Mouse (Mus musculus) cerebellum, postnatal 36 days (tissue): Measurements from ENCODE around the gene Rps6ka3.

ENCODE experiments used
- DNase-seq, 2 experiments: peaks; one replicate each; pipeline ENCODE4 v3.0.0; 2021 to 2022; ENCODE audit warnings: mixed read lengths in 2 of 2

Rps6ka3 gene

DNA sequence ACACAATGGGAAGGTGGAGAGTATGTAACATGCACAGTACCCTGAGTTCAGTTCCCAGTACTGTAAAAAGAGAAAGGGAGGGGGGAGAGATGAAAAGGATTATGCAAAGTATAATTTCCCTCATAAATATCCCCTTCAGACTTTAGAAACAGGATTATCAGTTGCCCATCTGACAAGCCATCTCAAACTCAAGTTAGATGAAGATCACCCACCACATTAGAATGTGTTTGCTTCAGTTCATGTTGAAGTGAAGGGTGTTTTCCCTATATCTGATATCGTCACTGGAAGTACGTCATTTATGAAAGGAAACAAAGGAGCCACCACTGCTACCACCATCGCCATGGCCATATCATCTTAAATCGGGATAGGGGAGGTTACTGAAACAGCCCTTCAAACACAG lies at the start of gene Rps6ka3:
Gene Rps6ka3 (plus strand): TSS at position 301 of the 400 bp plus-strand sequence.
- DNase-seq: no peak

DNA sequence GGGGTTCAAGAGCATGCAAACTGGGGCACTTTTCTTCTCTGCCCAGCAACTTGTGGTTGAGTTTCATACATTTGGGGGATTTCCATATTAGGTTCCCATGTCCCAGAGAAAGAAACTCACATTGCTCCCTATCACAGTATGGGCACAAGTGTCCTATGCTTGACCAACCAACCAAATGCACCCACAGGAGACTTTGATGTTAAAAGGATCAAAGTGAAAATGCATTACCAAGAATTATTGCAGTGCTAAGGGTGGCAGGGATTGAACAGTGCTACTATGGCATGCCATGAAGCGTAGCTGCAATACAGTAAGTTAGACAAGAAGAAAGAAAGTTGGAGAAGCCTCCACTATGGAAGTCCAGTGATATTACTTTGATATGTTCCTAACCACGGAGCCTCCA lies 40.9 kb upstream of the Rps6ka3 start:
- DNase-seq: no peak

DNA sequence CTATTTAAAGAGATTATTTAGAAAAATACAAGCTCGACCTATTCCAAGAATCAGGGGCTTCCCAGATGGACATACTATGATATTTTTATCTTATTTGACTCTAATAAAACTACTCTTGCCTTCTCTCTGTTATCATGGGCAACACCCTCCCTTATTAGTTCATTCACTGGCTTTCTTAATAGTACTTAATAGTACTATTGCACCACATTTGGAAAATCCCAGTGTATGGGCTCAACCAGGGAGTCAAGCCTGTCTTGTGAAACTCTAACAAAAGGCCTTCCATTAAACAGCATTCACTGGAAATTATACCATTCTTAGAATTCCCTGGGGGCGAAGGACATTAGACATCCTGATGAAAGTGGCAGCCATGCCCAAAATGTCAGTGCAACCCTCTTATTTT lies 38.5 kb upstream of the Rps6ka3 start:
- DNase-seq: no peak

DNA sequence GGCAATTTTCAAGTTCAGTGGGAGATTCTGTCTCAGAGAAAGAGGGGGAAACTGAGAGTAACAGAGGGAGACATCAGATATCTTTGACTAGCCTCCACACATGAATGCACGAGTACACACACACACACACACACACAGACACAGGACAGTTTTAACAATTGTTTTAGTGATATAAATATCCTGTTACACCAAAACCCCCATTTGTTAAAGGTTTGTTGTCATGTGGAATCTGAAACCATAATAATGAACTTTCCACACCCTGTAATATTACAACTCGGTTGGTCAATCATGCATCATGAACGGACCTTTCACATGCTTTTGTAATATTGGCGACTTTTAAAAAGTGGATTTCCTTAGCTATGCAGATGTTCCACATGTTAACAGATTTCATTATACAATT lies 18.5 kb upstream of the Rps6ka3 start:
- no peak for DNase-seq

DNA sequence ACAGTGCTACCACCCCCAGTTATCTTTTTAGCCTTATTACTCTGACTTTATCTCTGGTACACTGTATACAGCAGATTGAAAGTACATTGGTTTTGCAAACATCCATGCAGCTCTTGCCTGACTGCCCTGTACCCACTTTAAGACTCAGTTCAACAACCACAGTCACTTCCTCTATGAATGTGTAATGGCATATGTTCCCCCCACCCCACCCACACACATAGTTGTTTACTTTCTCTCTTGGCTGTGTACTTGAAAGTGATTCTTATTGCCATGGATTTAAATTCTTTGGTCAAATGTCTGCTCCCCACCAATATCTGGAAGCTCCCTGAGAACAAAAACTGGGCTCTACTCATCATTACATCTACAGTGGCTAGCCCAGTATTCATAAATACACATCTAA lies 10.6 kb upstream of the Rps6ka3 start:
- no peak for DNase-seq

DNA sequence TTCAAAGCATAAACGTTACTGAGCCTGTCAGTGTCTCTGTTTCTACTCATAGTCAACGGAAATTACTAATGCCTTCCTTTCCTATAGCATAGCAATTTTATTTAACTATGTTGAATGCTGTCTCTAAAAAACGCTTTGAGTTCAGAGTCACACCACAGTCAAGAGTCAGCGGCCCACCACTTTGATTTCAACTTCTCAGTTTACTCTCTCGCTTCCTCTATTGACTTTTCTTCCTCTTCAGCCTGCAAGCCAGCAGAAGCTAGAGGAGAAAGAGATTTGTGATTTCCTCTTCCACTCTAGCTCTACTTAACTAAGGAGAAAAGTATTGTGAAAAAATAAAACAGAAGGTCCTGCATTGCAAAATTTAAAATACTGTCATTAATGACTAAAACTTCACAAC lies 10.0 kb upstream of the Rps6ka3 start:
- DNase-seq: no peak

DNA sequence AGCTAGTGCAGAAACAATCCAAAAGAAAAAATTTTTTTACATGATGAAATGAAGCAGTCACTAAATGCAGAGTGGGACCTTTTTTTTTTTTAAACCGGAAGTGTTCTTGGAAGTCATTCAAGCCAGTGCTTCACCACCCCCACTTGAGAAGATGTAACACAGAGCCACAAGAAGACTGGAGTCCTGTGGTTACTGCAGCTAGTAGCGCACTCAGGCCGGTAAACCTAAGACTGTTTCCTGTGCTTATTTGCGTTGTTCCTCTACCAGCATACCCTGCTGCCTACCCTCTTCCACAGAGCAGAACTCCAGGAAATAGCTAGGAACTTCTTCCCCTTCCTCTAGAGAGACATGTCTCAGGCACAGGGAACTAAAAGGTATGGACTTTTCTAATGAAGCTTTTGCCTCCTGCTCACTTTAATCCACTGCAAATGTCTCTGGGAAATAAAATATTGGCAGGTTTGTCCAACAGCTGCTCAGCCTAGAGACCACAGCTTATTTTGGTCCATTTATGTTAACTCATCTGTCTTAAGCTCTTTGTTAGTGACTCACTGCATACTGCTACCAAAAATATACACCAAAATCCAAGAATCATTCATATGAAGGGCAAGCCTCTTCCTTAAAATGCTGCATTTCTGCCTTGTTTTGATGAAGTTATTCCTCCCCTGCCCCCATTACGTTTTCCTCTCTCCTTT lies 931 bp downstream of the Rps6ka3 start:
- DNase-seq: no peak

DNA sequence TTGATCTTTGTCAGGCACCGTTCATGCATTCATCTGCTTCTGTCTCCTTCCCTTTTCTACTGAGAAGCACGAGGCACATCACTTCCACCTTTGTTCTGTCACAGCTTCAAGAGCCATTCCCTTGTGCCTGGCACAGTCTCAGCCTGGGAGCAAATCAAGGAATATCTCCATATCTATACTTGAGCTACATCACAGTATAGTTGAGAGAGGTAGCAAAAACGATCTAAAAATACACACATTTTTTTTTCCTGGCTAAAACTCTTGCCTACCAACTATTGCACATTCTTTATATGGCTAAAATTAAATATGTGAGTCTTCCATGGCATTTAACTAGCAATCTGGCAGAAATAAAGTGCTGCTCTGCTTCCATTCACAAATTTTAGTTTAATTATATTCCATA lies 5.1 kb downstream of the Rps6ka3 start:
- DNase-seq: no peak

DNA sequence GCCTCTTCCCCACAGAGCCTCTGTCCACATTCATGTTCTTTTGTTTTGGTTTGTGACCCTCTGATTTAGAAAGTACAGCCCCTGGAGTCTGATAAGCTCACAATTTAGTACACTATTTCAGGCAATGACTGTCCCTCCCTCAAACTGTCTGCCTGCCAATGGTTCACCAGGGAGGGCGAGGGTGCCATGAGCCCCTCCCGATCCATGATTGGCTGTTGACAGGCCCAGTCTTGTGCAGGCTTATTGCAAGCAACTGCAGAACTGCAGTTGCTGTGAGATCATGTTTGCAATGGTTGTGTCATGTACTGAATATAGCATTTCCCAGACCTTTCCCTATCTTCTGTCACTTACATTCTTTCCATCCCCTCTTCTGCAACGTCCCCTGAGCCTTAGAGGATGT lies 12.4 kb downstream of the Rps6ka3 start:
- DNase-seq: no peak

DNA sequence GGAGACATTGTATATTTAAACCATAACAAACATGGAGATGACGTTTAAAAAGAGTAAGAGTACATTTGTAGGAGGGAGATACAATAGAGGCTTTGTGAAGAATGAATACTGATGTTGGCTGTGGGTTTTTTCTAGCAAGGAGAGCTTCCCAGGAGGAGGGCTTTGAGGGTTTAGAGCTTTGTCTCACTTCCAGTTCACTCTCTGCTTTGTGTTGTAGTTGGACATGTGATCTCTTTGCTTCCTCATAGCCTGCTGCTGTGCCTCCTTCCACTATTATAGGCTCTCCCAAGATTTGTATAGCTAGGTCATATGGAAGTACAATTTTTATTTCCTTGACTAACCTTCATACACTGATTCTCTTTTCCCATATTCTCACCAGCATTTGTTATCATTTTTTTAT lies 27.2 kb downstream of the Rps6ka3 start:
- no peak for DNase-seq

DNA sequence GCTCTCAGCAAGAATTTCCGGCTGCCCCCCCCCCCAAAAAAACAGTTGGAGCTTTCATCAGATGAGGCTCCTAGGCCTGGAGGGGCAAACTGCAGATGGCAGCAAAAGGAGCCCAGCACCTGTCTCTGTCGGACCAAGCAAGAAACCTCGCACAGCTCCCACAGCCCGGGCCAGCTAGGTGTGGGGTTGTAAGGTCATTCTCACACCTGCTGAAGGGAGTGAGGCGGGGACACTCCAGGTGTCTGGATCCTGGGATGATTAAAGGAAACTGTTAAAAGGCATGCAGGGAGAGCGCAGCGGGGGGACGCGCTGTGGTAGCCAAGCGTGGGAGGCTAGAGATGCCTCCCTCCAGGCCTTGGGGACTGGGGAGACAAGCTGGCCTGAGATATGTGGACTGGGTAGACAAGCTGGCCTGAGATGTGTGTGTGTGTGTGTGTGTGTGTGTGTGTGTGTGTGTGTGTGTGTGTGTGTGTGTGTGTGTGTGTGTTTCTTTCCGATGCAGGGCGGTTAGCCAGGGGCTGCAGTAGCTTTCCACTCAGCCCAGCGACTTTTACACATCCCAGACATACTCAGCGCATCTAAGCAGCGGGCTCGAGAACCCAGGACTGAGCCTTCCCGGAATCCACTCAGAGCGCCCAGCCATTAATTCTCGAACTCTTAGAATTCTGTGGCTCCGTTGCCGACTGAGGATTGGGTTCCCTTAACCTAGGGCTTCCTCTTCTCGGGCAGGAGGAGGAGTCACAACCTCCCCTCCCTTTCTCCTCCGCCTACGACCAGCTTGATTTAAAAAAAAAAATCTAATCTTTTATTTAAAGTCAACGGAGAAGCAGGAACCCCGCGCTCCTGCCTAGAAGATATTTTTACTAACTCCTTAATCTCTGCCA lies 44.1 kb downstream of the Rps6ka3 start:
- peak; percentile 42 to 48 for DNase-seq

DNA sequence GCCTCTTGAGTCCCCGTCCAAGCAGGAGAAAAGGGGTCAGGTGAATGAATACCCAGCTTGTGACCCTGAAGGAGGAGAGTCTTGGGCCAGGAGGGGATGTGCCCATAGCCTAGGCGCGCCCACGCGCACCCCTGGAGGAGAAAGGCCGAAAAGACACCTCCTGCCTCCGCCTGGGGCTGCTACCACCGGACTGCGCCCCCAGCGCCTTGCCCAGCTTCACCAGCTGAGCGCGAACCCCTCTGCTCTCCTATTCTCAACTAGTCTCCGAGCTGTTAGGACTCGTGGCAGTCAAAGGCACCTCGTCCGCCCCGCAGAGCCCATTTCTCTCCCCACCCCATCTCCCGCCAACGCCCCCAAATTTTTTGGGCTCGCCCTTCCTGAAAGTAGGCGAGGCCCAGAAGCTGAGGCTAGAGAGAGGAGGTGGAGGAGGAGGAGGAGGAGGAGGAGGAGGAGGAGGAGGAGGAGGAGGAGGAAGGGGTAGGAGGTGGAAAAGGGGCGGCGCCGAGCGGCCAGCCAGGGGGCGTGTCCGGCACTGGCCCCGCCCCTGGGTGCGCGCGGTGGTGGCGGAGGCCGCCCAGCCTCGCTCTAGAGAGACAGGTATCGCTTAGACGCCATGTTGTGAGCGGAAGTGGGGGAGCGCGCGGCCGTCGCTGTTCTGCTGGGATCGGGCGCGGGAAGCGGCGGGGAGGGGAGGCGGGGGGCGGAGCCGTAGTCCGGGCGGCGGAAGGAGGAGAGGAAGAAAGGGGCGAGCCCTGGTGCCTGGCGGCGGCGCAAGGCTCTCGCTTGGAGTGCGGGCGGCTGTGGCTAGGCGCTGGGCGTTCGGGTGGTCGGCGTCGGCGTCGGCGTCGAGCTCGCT lies 45.2 kb downstream of the Rps6ka3 start:
- DNase-seq: peak; percentile 74 to 86

DNA sequence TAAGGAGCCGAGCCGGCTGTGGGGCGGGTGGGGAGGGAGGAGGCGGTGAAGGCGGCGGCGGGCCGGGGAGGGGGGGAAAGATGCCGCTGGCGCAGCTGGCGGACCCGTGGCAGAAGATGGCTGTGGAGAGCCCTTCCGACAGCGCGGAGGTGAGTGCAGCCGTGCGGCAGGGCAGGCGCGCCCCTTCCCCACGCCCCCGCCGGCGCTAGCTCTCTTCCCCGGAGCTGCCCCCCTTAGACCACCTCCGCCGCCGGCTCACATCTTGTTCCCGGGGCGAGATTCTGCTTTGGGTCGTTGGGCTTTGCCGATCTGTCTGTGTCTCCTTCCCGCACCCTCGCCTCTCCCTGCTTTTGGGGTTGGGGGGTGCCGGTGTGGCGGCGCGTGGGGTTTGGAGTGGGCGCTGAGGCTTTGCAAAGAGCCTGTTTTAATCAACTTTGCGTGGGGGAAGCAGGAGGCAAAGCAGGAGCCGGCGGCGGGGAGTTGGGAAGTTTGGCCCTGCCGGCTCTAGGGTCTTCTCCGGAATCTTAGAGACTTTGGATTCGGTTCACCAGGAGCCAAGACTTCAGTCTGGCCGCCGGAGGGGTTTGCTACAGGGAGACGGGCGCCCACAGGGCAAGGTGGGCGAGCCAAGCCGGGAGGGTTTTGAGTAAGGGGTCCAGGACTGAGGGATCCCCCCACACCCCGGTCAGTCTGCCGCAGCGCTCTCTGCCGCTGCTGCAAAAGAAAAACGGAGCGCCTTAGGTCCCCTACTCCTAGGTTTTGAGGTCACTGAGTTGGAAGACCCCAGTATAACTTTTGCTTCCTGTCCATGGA lies 46.1 kb downstream of the Rps6ka3 start:
- peak; percentile 17 to 18 for DNase-seq

DNA sequence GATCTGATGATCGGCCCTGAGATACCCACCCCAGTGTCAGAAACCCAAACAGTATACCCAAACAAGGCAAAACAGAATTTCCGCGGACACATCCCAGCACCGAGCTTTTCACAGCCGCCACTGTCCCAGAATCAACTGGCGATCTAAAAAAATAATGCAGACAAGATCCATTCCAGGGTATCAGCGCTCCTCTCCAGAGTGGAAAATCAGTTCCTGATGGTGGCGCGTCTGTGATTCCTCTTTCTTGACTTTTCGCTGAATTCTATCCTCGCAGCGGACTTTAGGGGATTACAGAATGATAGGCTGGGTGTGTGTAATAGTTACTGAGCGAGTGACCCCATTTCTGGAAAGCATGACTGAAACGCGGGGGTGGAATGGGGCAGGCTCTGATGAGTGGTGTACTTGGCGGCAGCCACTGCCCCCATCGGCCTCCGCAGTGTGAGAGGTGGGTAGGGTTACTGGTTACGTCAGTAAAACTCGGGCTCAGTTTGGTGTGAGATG lies 46.9 kb downstream of the Rps6ka3 start:
- DNase-seq: peak; percentile 53 to 58

DNA sequence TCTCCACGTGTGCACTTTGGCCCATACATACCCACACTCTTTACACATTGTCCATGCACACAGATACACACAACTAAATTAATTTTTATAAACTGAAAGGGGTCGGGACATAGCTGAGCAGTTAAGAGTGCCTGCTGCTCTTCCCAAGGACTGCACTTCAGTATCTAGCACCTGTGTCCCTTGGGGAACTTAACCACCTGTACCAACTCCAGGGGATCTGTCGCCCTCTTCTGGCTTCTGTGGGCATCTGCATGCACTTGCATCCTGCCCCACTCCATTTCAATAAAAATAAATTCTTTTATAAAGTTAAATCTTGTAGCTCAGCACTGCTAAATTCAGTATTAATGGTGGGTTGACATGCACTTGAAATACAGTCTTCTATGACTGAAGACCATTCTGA lies 54.6 kb downstream of the Rps6ka3 start:
- no peak for DNase-seq

DNA sequence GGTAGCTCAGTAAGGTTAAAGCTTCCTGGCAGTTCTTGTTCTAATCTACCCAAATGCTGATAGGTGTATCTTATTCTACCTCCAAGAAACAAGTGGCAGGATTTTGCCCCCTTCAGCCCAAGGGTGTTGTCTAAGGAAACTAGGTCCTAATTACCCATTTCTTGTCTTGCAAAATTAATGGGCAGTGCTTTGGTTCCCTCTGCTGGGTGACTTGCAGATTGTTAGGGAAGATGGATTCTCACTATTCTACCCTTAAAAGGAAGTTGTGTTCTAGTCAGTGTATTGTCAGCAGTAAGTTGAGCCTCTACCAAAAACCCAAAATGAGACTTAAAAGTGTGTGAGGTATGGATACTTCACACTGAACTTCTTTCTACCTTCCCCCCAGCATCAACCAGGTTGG lies 59.0 kb downstream of the Rps6ka3 start:
- DNase-seq: peak; percentile 22 to 46

DNA sequence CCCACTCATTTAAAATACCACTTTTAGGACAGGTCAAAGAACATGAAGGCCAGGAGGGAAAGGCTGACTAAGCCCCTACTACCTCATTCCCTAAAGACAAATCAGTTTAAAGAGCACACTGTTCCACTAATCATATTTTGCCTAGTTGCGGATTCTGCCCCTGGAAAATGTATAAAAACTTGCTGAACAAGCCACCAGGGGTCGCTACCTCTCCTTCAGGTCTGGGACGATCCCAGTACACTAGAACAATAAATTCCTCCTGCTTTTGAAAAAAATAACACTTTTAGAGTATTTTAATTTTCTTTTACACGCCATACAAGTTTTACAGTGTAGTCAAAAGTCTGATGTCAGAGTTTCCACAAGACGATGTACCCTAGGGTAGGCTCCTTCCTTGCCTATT lies 76.7 kb downstream of the Rps6ka3 start:
- DNase-seq: no peak

DNA sequence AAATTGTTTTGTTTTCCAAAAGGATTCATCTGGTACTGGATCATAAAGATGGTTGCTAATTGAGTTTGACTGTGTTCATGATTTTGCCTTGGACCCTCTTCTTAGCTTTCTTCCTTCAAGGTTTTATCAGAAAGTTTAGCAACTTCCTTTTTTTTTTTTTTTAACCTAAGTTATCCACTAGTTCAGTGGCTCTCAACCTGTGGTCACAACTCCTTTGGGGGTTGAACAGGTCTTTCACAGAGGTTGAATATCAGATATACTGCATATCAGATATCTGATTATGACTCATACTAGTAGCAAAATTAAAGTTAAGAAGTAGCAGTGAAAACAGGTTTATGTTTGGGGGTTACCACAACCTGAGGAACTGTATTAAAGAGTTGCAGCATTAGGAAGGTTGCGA lies 85.8 kb downstream of the Rps6ka3 start:
- DNase-seq: no peak

DNA sequence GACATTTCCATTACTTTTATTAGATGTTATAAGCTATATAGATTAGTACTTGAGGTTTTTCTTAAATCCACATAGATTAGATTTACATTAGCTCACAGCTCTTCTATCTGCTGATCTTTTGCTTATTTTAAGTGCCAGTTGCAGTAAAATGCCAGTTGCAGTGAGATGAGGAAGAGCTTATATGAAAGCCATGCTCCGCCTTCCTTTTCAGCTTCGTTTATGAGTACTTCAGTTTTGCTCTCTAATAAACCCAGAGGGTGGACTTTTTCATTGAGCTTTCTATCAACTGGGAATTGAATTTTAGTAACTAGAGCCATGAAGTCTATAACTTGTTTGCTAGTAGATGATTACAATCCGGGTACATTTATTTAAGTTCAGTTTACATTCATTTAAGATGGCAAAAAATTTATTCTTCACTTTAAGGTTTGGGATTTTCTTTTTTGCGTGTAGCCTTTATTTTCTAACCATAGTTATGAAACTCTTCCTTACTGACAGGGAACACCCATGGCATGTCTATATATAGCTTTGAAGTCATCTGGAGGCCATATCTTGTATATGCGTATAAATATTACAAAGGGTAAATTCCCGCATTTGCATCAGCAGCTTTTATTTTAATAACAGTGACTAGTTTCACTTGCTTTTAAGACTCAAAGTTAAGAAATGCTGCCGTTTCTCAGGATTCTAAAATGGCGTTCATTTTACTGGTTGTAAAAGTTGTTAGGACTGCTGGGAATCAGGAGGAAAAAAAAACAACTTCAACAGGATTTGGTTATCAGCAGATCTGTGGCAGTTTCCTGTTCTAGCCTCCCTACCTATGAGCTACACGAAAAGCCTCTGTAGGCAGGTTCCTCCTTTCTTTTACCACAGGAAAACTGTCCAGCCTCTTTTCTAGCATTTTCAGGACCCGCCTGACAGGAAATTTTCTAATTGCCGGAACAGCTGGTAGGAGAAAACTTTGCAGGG lies 92.5 kb downstream of the Rps6ka3 start:
- no peak for DNase-seq

DNA sequence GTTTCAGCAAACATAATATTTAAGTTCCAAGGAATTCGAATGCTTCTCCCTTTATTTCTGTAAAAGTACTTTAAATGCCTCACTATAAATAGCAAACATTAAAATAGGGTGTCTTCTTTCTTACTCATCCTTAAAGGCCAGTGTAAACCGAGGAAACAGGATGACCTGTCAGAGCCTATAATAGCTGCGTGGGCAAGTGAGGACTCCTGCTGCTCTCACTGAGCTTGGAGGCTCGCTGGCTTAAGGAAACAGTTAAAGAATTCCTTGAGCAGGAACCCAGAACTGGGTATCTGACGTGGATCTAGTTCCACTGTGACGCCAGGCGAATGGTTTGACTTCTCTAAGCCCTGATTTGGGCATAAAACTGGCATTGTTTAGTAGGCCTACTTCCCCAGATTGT lies 105.2 kb downstream of the Rps6ka3 start:
- DNase-seq: no peak

DNA sequence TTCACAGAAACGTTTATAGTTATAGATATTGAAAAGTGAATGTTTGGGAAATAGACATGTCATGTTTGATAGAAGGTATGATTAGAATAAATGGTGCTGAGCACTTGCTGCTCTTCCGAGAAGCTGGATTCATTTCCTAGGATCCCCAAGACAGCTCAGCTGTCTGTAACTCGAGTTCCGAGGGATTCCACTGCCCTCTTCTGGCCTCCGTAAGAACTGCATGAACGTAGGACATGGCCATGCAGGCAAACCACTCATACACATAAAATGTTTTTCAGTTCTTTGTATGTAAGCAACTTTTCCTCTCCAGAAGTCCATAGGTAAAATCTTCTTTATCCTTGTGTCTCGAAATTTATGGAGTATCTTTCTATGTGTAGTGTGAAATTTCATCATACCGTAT lies 111.2 kb downstream of the Rps6ka3 start:
- peak; percentile 73 to 78 for DNase-seq
